Mouse (Mus musculus): Measurements from ENCODE around the gene Calm4. TPM values are rescaled to one million over a fixed set of nuclear protein-coding genes. Genes with fewer than 3 reads are reported as not detected.
"Not testable (repeated sequence)": the region's sequence is repeated elsewhere in the genome, so short reads cannot be mapped to it uniquely, and the experiment has no call there.

Gene Calm4
- polyA plus RNA-seq (2011; ENCODE audit: insufficient read depth, insufficient read length, low replicate concordance, missing spikeins) = not detected in 2 replicates

- not testable (repeated sequence) for H3K4me3 ChIP-seq (replicated peaks; ENCODE audit: control insufficient read depth, low read depth, low read length); H3K27ac ChIP-seq (ENCODE audit: control insufficient read depth, insufficient read depth, low read depth, low read length, poor library complexity); H3K4me1 ChIP-seq (ENCODE audit: control insufficient read depth, insufficient read depth, low read length)
Observed at GRCm38 (mm10) chr13:3837312-3837807, at the start of gene Calm4. Calm4 (plus strand) TSS chr13:3837757.

- Histone ChIP-seq H3K27ac (ENCODE audit: control insufficient read depth, insufficient read depth, low read depth, low read length, poor library complexity) (no peak overlapping the region), H3K4me1 (ENCODE audit: control insufficient read depth, insufficient read depth, low read length) (no peaks in the 10 kb centered on the region), H3K4me3 (replicated peaks; ENCODE audit: control insufficient read depth, low read depth, low read length) (no peak overlapping the region)
- 86% methylated on average over 2 of the region's 2 CpGs for WGBS
- TF ChIP-seq POLR2A (IDR thresholded peaks at IDR 0.05; ENCODE audit: borderline replicate concordance, control insufficient read depth, low read depth, low read length) (no peak), CTCF (IDR thresholded peaks at IDR 0.05; ENCODE audit: control insufficient read depth, insufficient read depth, low read length) (no peak)
Observed at GRCm38 (mm10) chr13:3788588-3788987, 49.0 kb upstream of the Calm4 start.

- H3K4me3 ChIP-seq (replicated peaks; ENCODE audit: control insufficient read depth, low read depth, low read length) = no peak overlapping the region
- 77% methylated on average over 2 of the region's 2 CpGs for WGBS
- no peaks in the 10 kb centered on the region for H3K4me1 ChIP-seq (ENCODE audit: control insufficient read depth, insufficient read depth, low read length)
- TF ChIP-seq POLR2A (IDR thresholded peaks at IDR 0.05; ENCODE audit: borderline replicate concordance, control insufficient read depth, low read depth, low read length) = no peak
- TF ChIP-seq CTCF (IDR thresholded peaks at IDR 0.05; ENCODE audit: control insufficient read depth, insufficient read depth, low read length) = no peak
- no peak overlapping the region for H3K27ac ChIP-seq (ENCODE audit: control insufficient read depth, insufficient read depth, low read depth, low read length, poor library complexity)
Observed at GRCm38 (mm10) chr13:3789531-3789930, 48.0 kb upstream of the Calm4 start.

GRCm38 (mm10) chr13:3796649-3797048 is 40.9 kb upstream of the Calm4 start:
- Histone ChIP-seq H3K4me1 (ENCODE audit: control insufficient read depth, insufficient read depth, low read length) (no peaks in the 10 kb centered on the region), H3K27ac (ENCODE audit: control insufficient read depth, insufficient read depth, low read depth, low read length, poor library complexity) (no peak overlapping the region), H3K4me3 (replicated peaks; ENCODE audit: control insufficient read depth, low read depth, low read length) (no peak overlapping the region)
- WGBS = 50% methylated on average over 4 of the region's 4 CpGs
- TF ChIP-seq CTCF (IDR thresholded peaks at IDR 0.05; ENCODE audit: control insufficient read depth, insufficient read depth, low read length) (no peak), POLR2A (IDR thresholded peaks at IDR 0.05; ENCODE audit: borderline replicate concordance, control insufficient read depth, low read depth, low read length) (no peak)

GRCm38 (mm10) chr13:3798751-3799150 is 38.8 kb upstream of the Calm4 start:
- no peak overlapping the region for H3K4me3 ChIP-seq (replicated peaks; ENCODE audit: control insufficient read depth, low read depth, low read length)
- TF ChIP-seq POLR2A (IDR thresholded peaks at IDR 0.05; ENCODE audit: borderline replicate concordance, control insufficient read depth, low read depth, low read length) = no peak
- TF ChIP-seq CTCF (IDR thresholded peaks at IDR 0.05; ENCODE audit: control insufficient read depth, insufficient read depth, low read length) = no peak

GRCm38 (mm10) chr13:3799386-3799785 is 38.2 kb upstream of the Calm4 start:
- no peaks in the 10 kb centered on the region for H3K4me1 ChIP-seq (ENCODE audit: control insufficient read depth, insufficient read depth, low read length)
- no peak overlapping the region for H3K4me3 ChIP-seq (replicated peaks; ENCODE audit: control insufficient read depth, low read depth, low read length)
- no peak overlapping the region for H3K27ac ChIP-seq (ENCODE audit: control insufficient read depth, insufficient read depth, low read depth, low read length, poor library complexity)
- WGBS = 70% methylated on average over 3 of the region's 3 CpGs
- TF ChIP-seq POLR2A (IDR thresholded peaks at IDR 0.05; ENCODE audit: borderline replicate concordance, control insufficient read depth, low read depth, low read length) = no peak
- no peak for TF ChIP-seq CTCF (IDR thresholded peaks at IDR 0.05; ENCODE audit: control insufficient read depth, insufficient read depth, low read length)

More at GRCm38 (mm10) chr13:3798751-3799150, 38.8 kb upstream of the Calm4 start:
- Histone ChIP-seq H3K4me1 (ENCODE audit: control insufficient read depth, insufficient read depth, low read length) (no peaks in the 10 kb centered on the region), H3K27ac (ENCODE audit: control insufficient read depth, insufficient read depth, low read depth, low read length, poor library complexity) (no peak overlapping the region)

GRCm38 (mm10) chr13:3804186-3804585 is 33.4 kb upstream of the Calm4 start, which contains the start of gene Calml3:
Calml3 (minus strand) TSS chr13:3804316.
- no peak within 1 kb of the TSS for H3K27ac ChIP-seq (ENCODE audit: control insufficient read depth, insufficient read depth, low read depth, low read length, poor library complexity)

GRCm38 (mm10) chr13:3805132-3805531 is 32.4 kb upstream of the Calm4 start:
- no peak overlapping the region for H3K4me3 ChIP-seq (replicated peaks; ENCODE audit: control insufficient read depth, low read depth, low read length)
- 65% methylated on average over 2 of the region's 2 CpGs for WGBS
- TF ChIP-seq CTCF (IDR thresholded peaks at IDR 0.05; ENCODE audit: control insufficient read depth, insufficient read depth, low read length) (no peak), POLR2A (IDR thresholded peaks at IDR 0.05; ENCODE audit: borderline replicate concordance, control insufficient read depth, low read depth, low read length) (no peak)
- H3K27ac ChIP-seq (ENCODE audit: control insufficient read depth, insufficient read depth, low read depth, low read length, poor library complexity) = no peak overlapping the region
- no peaks in the 10 kb centered on the region; the same call in 1 of the 2 replicates for H3K4me1 ChIP-seq (ENCODE audit: control insufficient read depth, insufficient read depth, low read length)

More at GRCm38 (mm10) chr13:3804186-3804585, 33.4 kb upstream of the Calm4 start, which contains the start of gene Calml3:
- H3K4me1 ChIP-seq (ENCODE audit: control insufficient read depth, insufficient read depth, low read length) = no peaks in the 10 kb centered on the region; the same call in 1 of the 2 replicates
- TF ChIP-seq POLR2A (IDR thresholded peaks at IDR 0.05; ENCODE audit: borderline replicate concordance, control insufficient read depth, low read depth, low read length) (no peak), CTCF (IDR thresholded peaks at IDR 0.05; ENCODE audit: control insufficient read depth, insufficient read depth, low read length) (no peak)
- WGBS = 87% methylated on average over 13 of the region's 13 CpGs
- H3K4me3 ChIP-seq (replicated peaks; ENCODE audit: control insufficient read depth, low read depth, low read length) = no peak within 1 kb of the TSS

GRCm38 (mm10) chr13:3805638-3806037 is 31.9 kb upstream of the Calm4 start:
- H3K4me1 ChIP-seq (ENCODE audit: control insufficient read depth, insufficient read depth, low read length) = no peaks in the 10 kb centered on the region; the same call in 1 of the 2 replicates
- no peak overlapping the region for H3K4me3 ChIP-seq (replicated peaks; ENCODE audit: control insufficient read depth, low read depth, low read length)
- TF ChIP-seq POLR2A (IDR thresholded peaks at IDR 0.05; ENCODE audit: borderline replicate concordance, control insufficient read depth, low read depth, low read length) (no peak), CTCF (IDR thresholded peaks at IDR 0.05; ENCODE audit: control insufficient read depth, insufficient read depth, low read length) (no peak)
- WGBS = 28% methylated on average over 5 of the region's 5 CpGs
- no peak overlapping the region for H3K27ac ChIP-seq (ENCODE audit: control insufficient read depth, insufficient read depth, low read depth, low read length, poor library complexity)
